Mouse (Mus musculus): Measurements from ENCODE around the gene Ccdc188. TPM values are rescaled to one million over a fixed set of nuclear protein-coding genes. Genes with fewer than 3 reads are reported as not detected.
A peak's percentile ranks its signal among the peaks of the same experiment; 100 is the strongest.

Gene Ccdc188
- polyA plus RNA-seq (2012; ENCODE audit: insufficient read depth, insufficient read length, low replicate concordance, missing spikeins) = not detected in 2 replicates

DNA sequence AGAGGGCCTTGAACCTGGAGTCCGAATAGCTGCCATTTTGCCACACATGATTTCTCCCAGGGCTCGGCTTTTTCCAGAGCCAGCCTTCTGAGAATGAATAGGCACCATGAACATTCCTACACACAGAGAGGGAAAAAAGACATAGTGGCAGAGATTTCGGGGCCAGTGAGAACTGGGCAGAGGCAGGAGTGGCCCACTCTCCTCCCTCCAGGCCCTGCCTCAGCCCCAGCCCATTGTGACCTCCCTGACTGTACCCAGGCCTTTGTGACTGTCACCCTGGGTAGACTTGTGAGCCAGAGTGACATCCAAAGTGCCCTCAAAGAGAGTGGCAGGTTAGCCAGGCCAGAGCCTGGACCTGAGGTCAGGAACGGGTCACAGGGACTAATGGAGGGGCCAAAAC is at the start of gene Ccdc188:
Gene Ccdc188, plus strand, starts transcription at position 301 of the 400 bp plus-strand sequence.
- Histone ChIP-seq H3K4me3 (ENCODE audit: insufficient read depth, low read depth, low read length) (no peak within 1 kb of the TSS), H3K4me1 (ENCODE audit: control insufficient read depth, insufficient read depth, low read length) (peaks cover 61% of the 10 kb centered on the region), H3K27ac (ENCODE audit: insufficient read depth, low read depth, low read length) (no peak within 1 kb of the TSS)
- 85% methylated on average over 4 of the region's 4 CpGs for WGBS
- TF ChIP-seq CTCF (IDR thresholded peaks at IDR 0.05; ENCODE audit: insufficient read depth, low read depth, low read length) = no peak
- TF ChIP-seq POLR2A (IDR thresholded peaks at IDR 0.05; ENCODE audit: insufficient read depth, low read depth, low read length) = no peak

DNA sequence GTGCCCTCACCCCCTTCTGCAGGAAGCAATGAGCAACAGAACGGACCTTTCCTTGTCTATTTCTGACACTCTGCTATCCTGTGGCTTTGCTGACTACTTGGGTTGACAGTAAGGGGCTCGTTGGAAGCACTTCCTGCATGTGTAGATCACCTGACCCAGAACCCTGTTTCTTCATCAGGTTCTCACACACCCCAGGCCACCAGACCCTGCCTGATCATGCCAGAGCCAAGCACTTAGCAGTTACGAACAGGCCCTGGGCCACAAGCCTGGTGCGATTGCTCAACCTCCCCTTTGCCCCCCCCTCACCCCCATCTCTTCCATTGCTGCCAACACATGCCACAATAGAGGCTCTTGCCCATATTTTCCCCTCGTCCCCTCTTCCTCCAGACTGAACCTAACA is 48.5 kb upstream of the Ccdc188 start:
- H3K4me1 ChIP-seq (ENCODE audit: control insufficient read depth, insufficient read depth, low read length) = peaks cover 17% of the 10 kb centered on the region
- TF ChIP-seq CTCF (IDR thresholded peaks at IDR 0.05; ENCODE audit: insufficient read depth, low read depth, low read length) = no peak
- TF ChIP-seq POLR2A (IDR thresholded peaks at IDR 0.05; ENCODE audit: insufficient read depth, low read depth, low read length) = no peak
- H3K4me3 ChIP-seq (ENCODE audit: insufficient read depth, low read depth, low read length) = no peak overlapping the region
- WGBS = 80% methylated on average over 5 of the region's 5 CpGs
- H3K27ac ChIP-seq (ENCODE audit: insufficient read depth, low read depth, low read length) = no peak overlapping the region

DNA sequence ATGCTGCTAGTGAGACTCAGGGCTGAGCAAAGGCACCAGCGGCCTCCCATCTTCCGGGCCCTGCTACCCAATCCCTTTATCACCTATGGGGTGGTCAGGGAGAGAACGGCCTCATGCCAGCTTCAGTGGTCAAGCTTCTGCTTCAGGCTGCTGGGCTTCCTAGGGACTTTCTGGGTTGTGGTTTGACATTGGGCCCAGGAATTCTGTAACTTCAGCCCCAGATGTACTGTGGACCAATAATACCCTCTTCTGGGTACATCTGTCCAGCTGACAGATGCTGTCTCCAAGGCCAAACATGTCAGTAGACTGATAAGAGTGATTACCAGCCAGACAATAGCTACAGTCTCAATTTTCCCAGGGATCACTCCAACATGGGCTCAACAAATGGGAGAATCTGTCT is 47.9 kb upstream of the Ccdc188 start:
- Histone ChIP-seq H3K4me1 (ENCODE audit: control insufficient read depth, insufficient read depth, low read length) (peaks cover 18% of the 10 kb centered on the region), H3K4me3 (ENCODE audit: insufficient read depth, low read depth, low read length) (no peak overlapping the region), H3K27ac (ENCODE audit: insufficient read depth, low read depth, low read length) (no peak overlapping the region)
- WGBS = 99% methylated on average over 3 of the region's 3 CpGs
- TF ChIP-seq CTCF (IDR thresholded peaks at IDR 0.05; ENCODE audit: insufficient read depth, low read depth, low read length) (no peak), POLR2A (IDR thresholded peaks at IDR 0.05; ENCODE audit: insufficient read depth, low read depth, low read length) (no peak)

DNA sequence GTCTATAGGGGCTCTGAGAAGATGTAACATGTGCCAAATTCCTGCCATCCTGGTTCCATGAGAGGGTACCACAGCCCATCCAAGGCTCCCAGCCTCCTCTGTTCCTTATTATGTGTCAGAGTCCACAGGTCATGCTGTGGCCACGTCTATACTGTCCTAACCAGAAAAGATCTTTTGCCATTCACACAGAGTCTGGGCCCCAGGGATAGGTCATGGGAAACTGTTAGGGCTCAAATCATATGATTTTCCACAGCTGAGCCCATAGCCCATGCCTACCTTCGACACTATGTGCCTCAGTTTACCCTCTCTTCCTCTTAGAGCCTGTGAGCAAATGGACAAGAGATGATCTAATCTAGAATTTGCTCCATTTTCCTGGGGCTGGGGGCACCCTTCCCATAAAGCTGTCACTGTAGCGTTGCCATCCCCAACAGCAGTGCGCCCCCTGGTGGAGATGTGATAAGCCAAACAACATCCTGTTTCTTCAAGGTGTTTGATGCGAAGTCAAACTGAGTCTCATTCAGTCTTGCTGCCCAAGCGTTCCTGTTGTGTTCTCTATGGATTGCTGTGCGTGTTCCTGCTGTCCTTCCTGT is 45.3 kb upstream of the Ccdc188 start:
- Histone ChIP-seq H3K4me3 (ENCODE audit: insufficient read depth, low read depth, low read length) (no peak overlapping the region), H3K4me1 (ENCODE audit: control insufficient read depth, insufficient read depth, low read length) (peaks cover 32% of the 10 kb centered on the region), H3K27ac (ENCODE audit: insufficient read depth, low read depth, low read length) (peak overlapping the region; percentile 73)
- no peak for TF ChIP-seq POLR2A (IDR thresholded peaks at IDR 0.05; ENCODE audit: insufficient read depth, low read depth, low read length)
- peak; percentile 61 for TF ChIP-seq CTCF (IDR thresholded peaks at IDR 0.05; ENCODE audit: insufficient read depth, low read depth, low read length)
- 15% methylated on average over 7 of the region's 7 CpGs for WGBS

DNA sequence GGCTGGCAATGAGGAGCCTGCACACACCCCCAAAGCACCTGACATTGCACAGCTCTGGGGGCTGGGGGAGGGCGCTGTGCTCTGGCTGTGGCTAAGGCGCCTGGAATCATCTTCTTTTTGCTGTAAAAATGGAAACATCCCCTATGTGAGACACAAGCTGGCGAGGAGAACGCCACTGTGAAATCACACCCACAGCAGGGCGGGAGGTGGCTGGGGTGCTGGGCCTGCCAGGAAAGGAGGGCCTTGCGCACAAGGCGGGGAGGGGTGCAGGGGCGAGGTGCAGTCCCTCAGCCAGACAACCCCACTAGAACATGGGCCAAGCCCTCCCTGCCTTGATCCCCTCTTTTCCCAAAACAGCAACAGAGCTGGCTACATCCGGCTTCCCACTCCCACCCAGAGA is 44.4 kb upstream of the Ccdc188 start:
- Histone ChIP-seq H3K4me3 (ENCODE audit: insufficient read depth, low read depth, low read length) (no peak overlapping the region), H3K4me1 (ENCODE audit: control insufficient read depth, insufficient read depth, low read length) (peaks cover 32% of the 10 kb centered on the region), H3K27ac (ENCODE audit: insufficient read depth, low read depth, low read length) (peak overlapping the region; percentile 73)
- TF ChIP-seq POLR2A (IDR thresholded peaks at IDR 0.05; ENCODE audit: insufficient read depth, low read depth, low read length) = no peak
- whole genome bisulfite sequencing = 36% methylated on average over 9 of the region's 9 CpGs

DNA sequence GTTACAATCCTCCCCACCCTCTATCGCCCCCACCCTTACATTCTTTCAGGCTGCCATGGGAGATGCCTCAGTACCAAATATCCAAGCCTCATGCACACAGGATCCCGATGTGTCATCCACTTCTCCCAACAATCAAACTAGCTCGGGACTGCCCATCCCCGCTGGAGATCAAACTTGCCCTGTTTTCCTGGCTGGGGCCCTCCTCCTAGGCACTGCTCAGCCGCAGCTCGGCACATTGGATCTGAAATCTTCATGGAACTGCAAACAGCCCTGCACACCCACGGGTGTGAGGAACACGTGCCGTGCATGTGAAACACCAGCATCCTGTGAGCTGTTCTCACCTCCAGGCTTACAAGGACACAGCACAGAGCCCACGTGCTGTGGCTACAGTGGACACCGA is 43.9 kb upstream of the Ccdc188 start:
- peaks cover 32% of the 10 kb centered on the region for H3K4me1 ChIP-seq (ENCODE audit: control insufficient read depth, insufficient read depth, low read length)
- no peak overlapping the region for H3K4me3 ChIP-seq (ENCODE audit: insufficient read depth, low read depth, low read length)
- no peak for TF ChIP-seq POLR2A (IDR thresholded peaks at IDR 0.05; ENCODE audit: insufficient read depth, low read depth, low read length)
- TF ChIP-seq CTCF (IDR thresholded peaks at IDR 0.05; ENCODE audit: insufficient read depth, low read depth, low read length) = no peak
- peak overlapping the region; percentile 69 for H3K27ac ChIP-seq (ENCODE audit: insufficient read depth, low read depth, low read length)
- 42% methylated on average over 11 of the region's 11 CpGs for WGBS

DNA sequence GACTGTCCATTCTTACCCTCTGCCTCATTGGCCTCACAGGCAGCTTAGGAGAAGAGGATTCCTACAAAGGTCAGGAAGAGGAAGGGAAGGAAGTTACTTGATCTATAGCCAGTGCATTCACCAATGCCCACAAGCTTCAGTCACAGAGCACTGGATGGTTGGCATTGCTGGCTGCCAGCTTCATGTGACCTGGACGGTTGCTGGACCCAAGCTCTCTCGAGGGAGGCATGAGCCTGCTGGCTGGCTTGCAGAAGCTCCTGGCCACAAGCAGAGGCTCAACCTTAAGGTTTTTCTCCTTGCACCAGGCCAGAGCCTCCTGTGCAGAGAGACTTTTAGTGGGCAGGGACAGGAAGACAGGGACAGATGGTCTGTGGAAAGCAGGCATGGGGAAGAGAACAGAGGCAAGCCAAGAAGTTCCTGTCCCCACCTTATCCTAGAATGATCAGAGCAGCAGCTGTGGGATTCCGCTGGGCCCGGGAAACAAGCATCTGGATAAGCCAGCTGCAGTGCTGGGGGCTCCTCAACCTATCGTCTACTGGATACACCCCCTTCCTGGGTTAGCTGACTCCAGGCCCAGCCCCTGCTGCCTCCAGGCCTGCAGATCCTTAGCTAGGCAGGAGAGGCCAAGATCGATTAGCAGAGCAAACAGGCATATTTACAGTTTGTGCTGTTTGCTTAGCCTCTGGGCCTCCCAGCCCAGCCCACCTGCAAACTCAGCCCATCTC is 41.7 kb upstream of the Ccdc188 start:
- WGBS = 56% methylated on average over 6 of the region's 6 CpGs
- no peak overlapping the region for H3K4me3 ChIP-seq (ENCODE audit: insufficient read depth, low read depth, low read length)
- no peak overlapping the region for H3K27ac ChIP-seq (ENCODE audit: insufficient read depth, low read depth, low read length)
- H3K4me1 ChIP-seq (ENCODE audit: control insufficient read depth, insufficient read depth, low read length) = peaks cover 32% of the 10 kb centered on the region
- no peak for TF ChIP-seq POLR2A (IDR thresholded peaks at IDR 0.05; ENCODE audit: insufficient read depth, low read depth, low read length)
- no peak for TF ChIP-seq CTCF (IDR thresholded peaks at IDR 0.05; ENCODE audit: insufficient read depth, low read depth, low read length)

DNA sequence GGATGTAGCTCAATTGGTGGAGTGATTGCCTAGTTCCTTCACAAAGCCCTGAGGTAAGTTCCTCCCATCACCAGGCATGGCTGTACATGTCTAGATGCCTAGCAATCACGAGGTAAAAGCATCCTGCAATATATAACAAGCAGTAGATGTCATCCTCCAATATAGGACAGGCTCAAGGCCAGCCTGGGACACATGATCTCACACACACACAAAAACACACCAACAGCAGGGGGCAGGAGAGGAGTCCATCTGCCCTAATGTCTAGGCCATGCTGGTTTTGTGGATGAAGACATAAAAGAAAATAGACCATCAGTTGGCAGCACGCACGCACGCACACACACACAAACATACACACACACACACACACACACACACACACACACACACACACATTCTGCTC is 40.9 kb upstream of the Ccdc188 start:
- Histone ChIP-seq H3K4me1 (ENCODE audit: control insufficient read depth, insufficient read depth, low read length) (peaks cover 35% of the 10 kb centered on the region), H3K4me3 (ENCODE audit: insufficient read depth, low read depth, low read length) (no peak overlapping the region), H3K27ac (ENCODE audit: insufficient read depth, low read depth, low read length) (no peak overlapping the region)
- TF ChIP-seq CTCF (IDR thresholded peaks at IDR 0.05; ENCODE audit: insufficient read depth, low read depth, low read length) = no peak
- TF ChIP-seq POLR2A (IDR thresholded peaks at IDR 0.05; ENCODE audit: insufficient read depth, low read depth, low read length) = no peak
- WGBS = 85% methylated on average over 4 of the region's 4 CpGs

DNA sequence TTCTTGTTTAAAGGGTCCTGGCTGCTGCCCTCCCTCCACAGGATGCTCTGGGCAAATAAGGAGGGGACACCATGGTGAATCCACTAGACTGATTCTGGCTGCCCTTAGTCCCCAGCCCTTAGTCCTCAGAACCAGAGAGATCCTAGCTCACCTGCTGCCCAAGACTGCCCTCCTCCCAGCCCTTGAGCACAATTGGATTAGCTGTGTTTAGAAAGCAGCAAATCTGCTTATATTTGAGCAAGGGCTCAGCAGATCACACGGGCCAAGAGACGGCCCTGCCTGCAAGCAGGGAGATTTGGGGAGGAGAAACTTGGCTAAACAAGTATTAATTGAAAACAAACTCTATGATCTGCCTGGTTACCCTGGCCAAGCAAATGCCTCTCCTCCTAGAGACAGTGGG is 38.1 kb upstream of the Ccdc188 start:
- no peak overlapping the region for H3K4me3 ChIP-seq (ENCODE audit: insufficient read depth, low read depth, low read length)
- WGBS = 60% methylated on average over 2 of the region's 2 CpGs
- TF ChIP-seq POLR2A (IDR thresholded peaks at IDR 0.05; ENCODE audit: insufficient read depth, low read depth, low read length) = no peak
- TF ChIP-seq CTCF (IDR thresholded peaks at IDR 0.05; ENCODE audit: insufficient read depth, low read depth, low read length) = no peak
- H3K4me1 ChIP-seq (ENCODE audit: control insufficient read depth, insufficient read depth, low read length) = peaks cover 18% of the 10 kb centered on the region
- no peak overlapping the region for H3K27ac ChIP-seq (ENCODE audit: insufficient read depth, low read depth, low read length)

All from olfactory bulb, adult 2 months (tissue).